In genomic region chr10:13375820-13376219, GRCm38 (mm10) we compare ENCODE assay signal across 8 mouse cellular contexts.
DNase-seq lines count a peak whose midpoint lies in the region; ATAC-seq and TF ChIP-seq lines count a peak whose summit lies in the region.

No protein-coding gene starts in this region.

- no peaks in the 10 kb centered on the region for H3K27me3 ChIP-seq in intestine, embryonic 16.5 days (replicated peaks; ENCODE audit: control insufficient read depth, insufficient read depth, low read length)
- no peaks in the 10 kb centered on the region for H3K27me3 ChIP-seq in midbrain, embryonic 16.5 days (ENCODE audit: control insufficient read depth, insufficient read depth, low read depth, low read length)

- no peaks in the 10 kb centered on the region for H3K9me3 ChIP-seq in intestine, embryonic 16.5 days (ENCODE audit: control insufficient read depth, low read length)
- no peaks in the 10 kb centered on the region for H3K9me3 ChIP-seq in midbrain, embryonic 16.5 days (replicated peaks; ENCODE audit: control insufficient read depth, low read length, poor library complexity, severe bottlenecking)

- H3K4me1 ChIP-seq in intestine, embryonic 16.5 days (ENCODE audit: control insufficient read depth, insufficient read depth, low read length): peaks cover 15% of the 10 kb centered on the region
- H3K4me1 ChIP-seq in lung, adult 2 months (ENCODE audit: control insufficient read depth, insufficient read depth, low read length): peaks cover 3% of the 10 kb centered on the region
- H3K4me1 ChIP-seq in midbrain, embryonic 16.5 days (ENCODE audit: control insufficient read depth, insufficient read depth, low read length): no peaks in the 10 kb centered on the region

- H3K36me3 ChIP-seq in intestine, embryonic 16.5 days (ENCODE audit: control insufficient read depth, insufficient read depth, low read length): no peaks in the 10 kb centered on the region
- no peaks in the 10 kb centered on the region for H3K36me3 ChIP-seq in midbrain, embryonic 16.5 days (ENCODE audit: control insufficient read depth, insufficient read depth, low read length)

- no peak overlapping the region for H3K4me2 ChIP-seq in intestine, embryonic 16.5 days (ENCODE audit: low read depth, low read length)
- H3K4me2 ChIP-seq in midbrain, embryonic 16.5 days (ENCODE audit: low read length): no peak overlapping the region

- TF ChIP-seq POLR2A in lung, adult 2 months (IDR thresholded peaks at IDR 0.05; ENCODE audit: borderline replicate concordance, extremely low read depth, low read depth, low read length): no peak

- ATAC-seq in intestine, embryonic 16.5 days: peak; percentile 83
- no peak for ATAC-seq in erythroblast, adult 5-6 weeks (replicated peaks; ENCODE audit: low FRiP score, poor library complexity, severe bottlenecking)
- no peak for ATAC-seq in midbrain, embryonic 16.5 days

- TF ChIP-seq CTCF in lung, adult 2 months (IDR thresholded peaks at IDR 0.05; ENCODE audit: insufficient read depth, low read length): no peak

- WGBS in intestine, embryonic 16.5 days: 7% methylated on average over 3 of the region's 3 CpGs
- 16% methylated on average over 3 of the region's 3 CpGs for WGBS in lung, adult 2 months
- 52% methylated on average over 3 of the region's 3 CpGs for WGBS in midbrain, embryonic 16.5 days

- DNase-seq in cerebellum, postnatal 10 days: peak; percentile 48 to 58
- no peak for DNase-seq in cerebellum, postnatal 25 days
- DNase-seq in 416B (ENCODE audit: low read depth): peak; percentile 6
- DNase-seq in lung, adult 2 months: peak; percentile 11
- no peak for DNase-seq in right cerebral cortex, postnatal 10 days (ENCODE audit: low spot score in 2 of 2)

- H3K4me3 ChIP-seq in intestine, embryonic 16.5 days (ENCODE audit: low read length): no peak overlapping the region
- no peak overlapping the region for H3K4me3 ChIP-seq in lung, adult 2 months (replicated peaks; ENCODE audit: extremely low read depth, low read depth, low read length)
- no peak overlapping the region for H3K4me3 ChIP-seq in midbrain, embryonic 16.5 days (ENCODE audit: low read depth, low read length)

- peak overlapping the region; percentile 58 for H3K27ac ChIP-seq in intestine, embryonic 16.5 days (ENCODE audit: low read length)
- no peak overlapping the region for H3K27ac ChIP-seq in midbrain, embryonic 16.5 days (ENCODE audit: low read length)

- no peak overlapping the region for H3K9ac ChIP-seq in intestine, embryonic 16.5 days (ENCODE audit: low read depth, low read length)
- H3K9ac ChIP-seq in midbrain, embryonic 16.5 days (ENCODE audit: low read depth, low read length): no peak overlapping the region

Comparison
In these comparisons a context has a peak if more than half of its experiments do, and no peak if none do; other contexts are left out.
1. DNase-seq: peak in cerebellum, postnatal 10 days (2 of 2), 416B (single experiment) and lung, adult 2 months (single experiment); none in cerebellum, postnatal 25 days (0 of 2) and right cerebral cortex, postnatal 10 days (0 of 2).